Mouse (Mus musculus): ENCODE measurements around the gene Cdk18. TPM values are rescaled to one million over a fixed set of nuclear protein-coding genes. Genes with fewer than 3 reads are reported as not detected.
A peak's percentile ranks its signal among the peaks of the same experiment; 100 is the strongest.
"Not testable (repeated sequence)": the region's sequence is repeated elsewhere in the genome, so short reads cannot be mapped to it uniquely, and the experiment has no call there.

Gene Cdk18
- total and polyA plus RNA-seq, 3 experiments: 0.02 to 0.33 TPM; not detected in 1

GRCm38 (mm10) chr1:132168115-132168767 lies 28.8 kb upstream of the Cdk18 start:
- Histone ChIP-seq H3K9me3 (replicated peaks) (no peaks in the 10 kb centered on the region), H3K4me1 (ENCODE audit: insufficient read depth, low read depth, low read length) (peaks cover 5% of the 10 kb centered on the region), H3K27me3 (ENCODE audit: insufficient read depth, low read length) (peaks cover 39% of the 10 kb centered on the region), H3K36me3 (replicated peaks) (no peaks in the 10 kb centered on the region), H3K4me3 (ENCODE audit: low read depth, low read length) (no peak overlapping the region)
- TF ChIP-seq POLR2AphosphoS5 (IDR thresholded peaks at IDR 0.05; ENCODE audit: insufficient replicate concordance, low read depth, low read length) (no peak), TAL1 (conservative IDR thresholded peaks at IDR 0.05; ENCODE audit: low read depth, low read length) (no peak), GATA1 (IDR thresholded peaks at IDR 0.05; ENCODE audit: borderline replicate concordance, low read length) (no peak), CTCF (IDR thresholded peaks at IDR 0.05; ENCODE audit: low read depth, low read length) (no peak), GATA2 (IDR thresholded peaks at IDR 0.05; ENCODE audit: borderline replicate concordance, low read depth, low read length) (no peak)
- DNase-seq (ENCODE audit: low spot score): no peak
- ATAC-seq (ENCODE audit: extremely low read depth, insufficient number of reproducible peaks, low FRiP score, poor library complexity, severe bottlenecking): no peak

GRCm38 (mm10) chr1:132165859-132166258 lies 26.4 kb upstream of the Cdk18 start:
- no peak for ATAC-seq (ENCODE audit: extremely low read depth, insufficient number of reproducible peaks, low FRiP score, poor library complexity, severe bottlenecking)
- H3K36me3 ChIP-seq (replicated peaks): no peaks in the 10 kb centered on the region
- peak; percentile 60 for TF ChIP-seq CTCF (IDR thresholded peaks at IDR 0.05; ENCODE audit: low read depth, low read length)
- TF ChIP-seq TAL1 (conservative IDR thresholded peaks at IDR 0.05; ENCODE audit: low read depth, low read length): no peak
- TF ChIP-seq GATA1 (IDR thresholded peaks at IDR 0.05; ENCODE audit: borderline replicate concordance, low read length): no peak
- H3K4me3 ChIP-seq (ENCODE audit: low read depth, low read length): no peak overlapping the region
- no peak for DNase-seq (ENCODE audit: low spot score)
- H3K9me3 ChIP-seq (replicated peaks): no peaks in the 10 kb centered on the region
- peaks cover 48% of the 10 kb centered on the region for H3K27me3 ChIP-seq (ENCODE audit: insufficient read depth, low read length)
- peaks cover 5% of the 10 kb centered on the region for H3K4me1 ChIP-seq (ENCODE audit: insufficient read depth, low read depth, low read length)

- Histone ChIP-seq H3K4me1 (ENCODE audit: insufficient read depth, low read depth, low read length) (peaks cover 5% of the 10 kb centered on the region), H3K27me3 (ENCODE audit: insufficient read depth, low read length) (peaks cover 52% of the 10 kb centered on the region), H3K9me3 (replicated peaks) (no peaks in the 10 kb centered on the region), H3K36me3 (replicated peaks) (no peaks in the 10 kb centered on the region), H3K4me3 (ENCODE audit: low read depth, low read length) (no peak overlapping the region)
- ATAC-seq (ENCODE audit: extremely low read depth, insufficient number of reproducible peaks, low FRiP score, poor library complexity, severe bottlenecking) (no peak), DNase-seq (ENCODE audit: low spot score) (no peak)
- TF ChIP-seq CTCF (IDR thresholded peaks at IDR 0.05; ENCODE audit: low read depth, low read length) (no peak), GATA1 (IDR thresholded peaks at IDR 0.05; ENCODE audit: borderline replicate concordance, low read length) (no peak), GATA2 (IDR thresholded peaks at IDR 0.05; ENCODE audit: borderline replicate concordance, low read depth, low read length) (no peak), POLR2AphosphoS5 (IDR thresholded peaks at IDR 0.05; ENCODE audit: insufficient replicate concordance, low read depth, low read length) (no peak), TAL1 (conservative IDR thresholded peaks at IDR 0.05; ENCODE audit: low read depth, low read length) (no peak)
These were observed 25.5 kb upstream of the Cdk18 start for GRCm38 (mm10) chr1:132164780-132165518.

GRCm38 (mm10) chr1:132162618-132163017 lies 23.1 kb upstream of the Cdk18 start:
- H3K36me3 ChIP-seq (replicated peaks); H3K4me1 ChIP-seq (ENCODE audit: insufficient read depth, low read depth, low read length); ATAC-seq (ENCODE audit: extremely low read depth, insufficient number of reproducible peaks, low FRiP score, poor library complexity, severe bottlenecking); DNase-seq (ENCODE audit: low spot score); H3K9me3 ChIP-seq (replicated peaks); H3K4me3 ChIP-seq (ENCODE audit: low read depth, low read length): not testable (repeated sequence)
- peaks cover 58% of the 10 kb centered on the region for H3K27me3 ChIP-seq (ENCODE audit: insufficient read depth, low read length)

- Histone ChIP-seq H3K36me3 (replicated peaks) (no peaks in the 10 kb centered on the region), H3K9me3 (replicated peaks) (no peaks in the 10 kb centered on the region), H3K4me3 (ENCODE audit: low read depth, low read length) (no peak overlapping the region), H3K4me1 (ENCODE audit: insufficient read depth, low read depth, low read length) (peaks cover 5% of the 10 kb centered on the region; the same call in 1 of the 2 replicates), H3K27me3 (ENCODE audit: insufficient read depth, low read length) (peaks cover 62% of the 10 kb centered on the region)
- no peak for TF ChIP-seq GATA2 (IDR thresholded peaks at IDR 0.05; ENCODE audit: borderline replicate concordance, low read depth, low read length)
- no peak for TF ChIP-seq GATA1 (IDR thresholded peaks at IDR 0.05; ENCODE audit: borderline replicate concordance, low read length)
- no peak for TF ChIP-seq TAL1 (conservative IDR thresholded peaks at IDR 0.05; ENCODE audit: low read depth, low read length)
- no peak for TF ChIP-seq POLR2AphosphoS5 (IDR thresholded peaks at IDR 0.05; ENCODE audit: insufficient replicate concordance, low read depth, low read length)
- TF ChIP-seq CTCF (IDR thresholded peaks at IDR 0.05; ENCODE audit: low read depth, low read length): no peak
- DNase-seq (ENCODE audit: low spot score) (no peak), ATAC-seq (ENCODE audit: extremely low read depth, insufficient number of reproducible peaks, low FRiP score, poor library complexity, severe bottlenecking) (no peak)
These were observed 21.9 kb upstream of the Cdk18 start for GRCm38 (mm10) chr1:132161211-132161880.

GRCm38 (mm10) chr1:132159681-132160080 lies 20.2 kb upstream of the Cdk18 start:
- DNase-seq (ENCODE audit: low spot score) (no peak), ATAC-seq (ENCODE audit: extremely low read depth, insufficient number of reproducible peaks, low FRiP score, poor library complexity, severe bottlenecking) (no peak)
- Histone ChIP-seq H3K9me3 (replicated peaks) (no peaks in the 10 kb centered on the region), H3K36me3 (replicated peaks) (no peaks in the 10 kb centered on the region), H3K27me3 (ENCODE audit: insufficient read depth, low read length) (peaks cover 57% of the 10 kb centered on the region), H3K4me3 (ENCODE audit: low read depth, low read length) (no peak overlapping the region), H3K4me1 (ENCODE audit: insufficient read depth, low read depth, low read length) (peaks cover 9% of the 10 kb centered on the region)
- TF ChIP-seq POLR2AphosphoS5 (IDR thresholded peaks at IDR 0.05; ENCODE audit: insufficient replicate concordance, low read depth, low read length) (no peak), GATA1 (IDR thresholded peaks at IDR 0.05; ENCODE audit: borderline replicate concordance, low read length) (no peak)

Measured in G1E (cell line).